Mouse (Mus musculus): ENCODE measurements around the gene Pick1.

GRCm38 (mm10) chr15:79261757-79262156 lies 32.8 kb downstream of the Pick1 start:
- TF ChIP-seq TAL1 (IDR thresholded peaks at IDR 0.05; ENCODE audit: low read length) (no peak), GATA1 (IDR thresholded peaks at IDR 0.05; ENCODE audit: low read length) (no peak)

All from erythroblast, embryonic 14.5 days (primary cell).